ENCODE assay signal across 23 mouse cellular contexts in genomic region chr8:11693972-11694371, GRCm38 (mm10). TPM values are rescaled to one million over a fixed set of nuclear protein-coding genes. Genes with fewer than 3 reads are reported as not detected.
"Had no signal": no experiment of that assay in that cellular context is flagged by ENCODE, and none has a peak within 500 bp of the region (broad histone marks: within the 10 kb centered on the region; RNA-seq: fewer than 3 reads in every experiment).

No protein-coding gene starts in this region.

- H3K4me1 ChIP-seq: neural tube, embryonic 15.5 days; stomach, embryonic 15.5 days had no signal

- H3K9me3 ChIP-seq: neural tube, embryonic 15.5 days; stomach, embryonic 15.5 days had no signal

- H3K36me3 ChIP-seq: neural tube, embryonic 15.5 days; stomach, embryonic 15.5 days had no signal

- H3K27ac ChIP-seq: neural tube, embryonic 15.5 days; stomach, embryonic 15.5 days; stomach, postnatal 0 days had no signal

- H3K4me2 ChIP-seq: neural tube, embryonic 15.5 days; stomach, embryonic 15.5 days had no signal

- H3K9ac ChIP-seq: neural tube, embryonic 15.5 days; stomach, embryonic 15.5 days had no signal

- DNase-seq: retina, postnatal 1 day; right cerebral cortex, adult 18-20 months; right cerebral cortex, postnatal 14 days; right cerebral cortex, postnatal 25 days; right cerebral cortex, postnatal 4 days; spleen, adult 18-20 months; thymus, adult 18-20 months; thymus, adult 2 months; thymus, postnatal 14 days; thymus, postnatal 25 days; thymus, postnatal 36 days; thymus, postnatal 4 days had no signal

- H3K27me3 ChIP-seq: neural tube, embryonic 15.5 days; stomach, embryonic 15.5 days had no signal

- H3K4me3 ChIP-seq: neural tube, embryonic 15.5 days; stomach, embryonic 15.5 days had no signal

RNA-seq across cellular contexts. Expression of gene 1700016D06Rik, which starts 6.9 kb away (rescaled TPM):
- total RNA-seq: neutrophil, adult 5-6 weeks had no signal
- polyA plus RNA-seq: neural tube, embryonic 14.5 days; neural tube, embryonic 15.5 days; small intestine, adult 2 months; spleen, adult 2 months; stomach, embryonic 14.5 days; stomach, embryonic 15.5 days; stomach, embryonic 16.5 days; stomach, postnatal 0 days; thymus, adult 2 months; thymus, postnatal 0 days; urinary bladder, adult 2 months had no signal
